Mouse (Mus musculus) spleen, postnatal 14 days (tissue): Measurements from ENCODE around the gene Psmb3.
"Not testable (repeated sequence)": the region's sequence is repeated elsewhere in the genome, so short reads cannot be mapped to it uniquely, and the experiment has no call there.

Source experiments
- DNase-seq, 2 experiments: peaks; one replicate each; pipeline ENCODE4 v3.0.0; 2021 to 2022; ENCODE audit warnings: low spot score in 2 of 2

Gene Psmb3

DNA sequence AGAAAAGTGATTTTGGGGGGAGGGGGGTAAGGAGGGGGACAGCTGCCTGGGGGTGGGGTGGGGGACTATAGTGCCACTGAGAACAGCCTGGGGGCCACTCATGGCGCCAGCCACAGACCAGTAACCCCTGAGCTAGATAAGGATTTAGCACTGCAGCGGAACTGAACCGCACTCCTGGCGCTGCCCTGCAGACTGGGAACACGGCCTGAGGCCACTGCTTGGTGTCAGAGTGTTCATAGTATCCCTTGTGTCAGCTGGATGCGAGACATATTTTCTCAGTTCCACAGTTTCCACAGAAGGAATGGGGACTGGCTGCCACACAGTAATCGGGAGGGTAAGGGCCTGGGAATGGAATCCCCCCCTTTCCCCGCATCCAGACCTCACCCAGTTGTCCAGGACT, 12.8 kb downstream of the Psmb3 start:
- DNase-seq: no peak

DNA sequence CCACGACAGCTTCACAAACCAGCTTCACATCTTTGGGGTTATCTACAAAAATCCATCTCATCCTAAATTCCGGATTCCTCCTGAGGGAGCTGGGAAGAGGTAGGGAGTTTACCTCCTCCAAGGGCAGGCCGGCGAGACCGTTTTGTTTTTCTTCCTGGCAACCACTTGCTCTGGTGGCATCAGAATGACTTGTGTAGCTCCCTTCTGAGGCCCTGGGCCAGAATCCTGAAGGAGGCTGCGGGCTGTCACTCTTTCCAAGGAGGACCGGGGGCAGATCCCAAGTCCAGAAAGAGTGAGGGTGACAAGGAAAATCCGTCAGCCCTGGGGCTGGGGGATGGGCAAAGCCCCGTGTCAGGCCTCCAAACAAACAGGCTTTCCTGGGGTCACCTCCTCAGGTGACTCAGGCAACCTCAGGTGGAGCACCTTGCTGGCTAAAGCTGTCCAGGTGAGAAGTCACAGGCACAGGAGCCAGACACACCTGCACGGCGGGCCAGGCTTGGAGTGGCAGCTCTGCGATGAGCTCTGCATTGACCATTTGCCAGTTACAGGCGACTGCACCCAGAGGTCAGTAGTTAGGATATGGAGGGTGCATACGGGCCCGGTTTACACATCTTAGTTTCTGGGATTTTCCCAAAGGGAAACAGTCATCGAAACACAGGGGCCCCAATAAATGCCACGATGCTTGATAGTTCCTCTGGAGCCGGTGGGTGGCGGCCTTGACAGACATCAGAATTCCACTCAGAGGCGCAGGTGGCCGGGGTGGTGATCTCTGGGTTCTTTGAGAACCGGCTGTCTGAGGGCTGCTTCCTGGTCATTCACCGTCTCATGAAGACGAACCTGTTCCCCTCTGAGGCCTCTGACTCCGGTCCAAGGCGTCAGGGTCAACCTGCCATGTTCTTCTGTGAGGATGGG, 14.4 kb downstream of the Psmb3 start:
- no peak for DNase-seq

DNA sequence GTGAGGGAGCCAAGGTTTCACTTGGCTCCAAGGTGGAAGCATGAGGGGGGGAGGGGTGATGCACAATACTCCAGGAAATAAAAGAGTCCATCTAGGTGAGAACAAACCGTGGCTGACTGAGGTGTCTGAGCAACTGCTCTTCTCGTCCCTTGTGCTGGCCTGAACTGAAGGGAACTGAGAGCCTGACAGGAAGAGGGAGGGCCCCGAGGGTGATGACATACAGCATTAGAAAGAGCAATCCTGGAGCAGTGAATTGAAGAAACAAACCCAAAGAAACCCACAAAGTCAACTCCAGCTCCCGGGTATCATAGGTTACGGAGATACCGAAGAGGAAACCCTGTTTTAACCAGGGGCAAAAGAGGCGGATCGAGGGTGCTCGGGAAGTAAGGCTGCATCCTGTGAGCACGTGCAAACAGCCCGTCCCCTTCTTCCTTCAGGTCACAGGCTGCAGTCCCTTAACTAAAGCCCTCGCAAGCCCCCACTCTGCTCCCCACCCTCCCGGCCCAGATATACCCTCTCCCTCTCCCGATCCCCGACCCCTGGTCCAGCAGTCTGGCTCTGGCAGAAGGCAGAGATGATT, 15.2 kb downstream of the Psmb3 start:
- DNase-seq: no peak

DNA sequence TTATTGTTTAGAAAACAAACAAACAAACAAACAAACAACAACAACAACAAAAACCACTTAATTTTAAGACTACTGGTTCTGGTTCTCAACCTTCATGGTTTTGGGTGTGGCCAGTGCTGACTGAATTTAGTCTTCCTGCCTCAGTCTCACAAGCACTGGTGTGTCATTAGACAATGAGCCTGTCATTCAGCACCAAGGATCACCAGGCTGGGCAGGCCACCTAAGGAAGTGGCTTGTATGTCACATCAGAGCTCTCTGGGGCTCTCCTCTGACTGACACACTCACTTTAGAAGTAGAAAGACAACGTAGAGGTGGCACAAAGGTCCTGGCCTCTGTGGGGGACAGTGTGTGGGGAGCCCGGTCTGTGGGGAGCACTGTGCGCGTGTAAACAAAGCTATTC, 15.8 kb downstream of the Psmb3 start:
- no peak for DNase-seq

DNA sequence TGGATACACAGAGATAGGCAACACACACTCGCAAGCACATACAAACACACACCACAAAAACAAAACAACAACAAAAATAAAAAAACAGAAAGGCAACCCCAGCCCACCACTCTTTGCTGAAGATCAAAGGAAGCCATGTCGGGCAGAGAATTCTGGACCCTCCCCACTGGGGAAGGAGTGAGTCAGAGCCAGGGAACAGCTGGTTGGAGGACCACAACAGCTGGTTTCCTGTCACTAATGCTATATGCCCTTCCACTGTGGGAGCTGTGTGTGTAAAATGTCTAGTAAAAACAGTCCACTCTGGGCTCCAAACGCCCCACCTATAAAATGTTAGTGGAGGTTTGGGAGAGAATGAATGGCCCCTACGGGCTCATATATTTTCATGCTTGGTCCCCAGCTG, 18.1 kb downstream of the Psmb3 start:
- DNase-seq: no peak

DNA sequence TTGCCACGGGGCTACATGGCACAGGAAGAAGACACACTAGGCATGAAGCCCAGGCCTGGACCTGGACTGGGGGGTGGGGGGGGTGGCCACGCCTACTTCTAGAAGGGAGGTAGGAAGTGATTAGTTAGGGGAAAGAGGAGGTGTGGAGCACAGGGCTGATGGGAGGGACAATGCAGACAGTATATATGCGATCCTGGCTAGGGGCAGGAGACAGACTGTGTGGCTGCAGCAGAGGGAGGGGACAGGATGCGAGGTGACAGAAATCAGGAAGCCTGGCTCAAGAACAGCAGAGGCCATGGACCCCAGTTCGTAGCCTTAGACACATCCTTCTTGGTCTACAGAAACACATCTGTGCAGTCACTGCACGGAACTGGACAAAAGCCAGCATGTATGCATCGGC, 20.5 kb downstream of the Psmb3 start:
- no peak for DNase-seq

DNA sequence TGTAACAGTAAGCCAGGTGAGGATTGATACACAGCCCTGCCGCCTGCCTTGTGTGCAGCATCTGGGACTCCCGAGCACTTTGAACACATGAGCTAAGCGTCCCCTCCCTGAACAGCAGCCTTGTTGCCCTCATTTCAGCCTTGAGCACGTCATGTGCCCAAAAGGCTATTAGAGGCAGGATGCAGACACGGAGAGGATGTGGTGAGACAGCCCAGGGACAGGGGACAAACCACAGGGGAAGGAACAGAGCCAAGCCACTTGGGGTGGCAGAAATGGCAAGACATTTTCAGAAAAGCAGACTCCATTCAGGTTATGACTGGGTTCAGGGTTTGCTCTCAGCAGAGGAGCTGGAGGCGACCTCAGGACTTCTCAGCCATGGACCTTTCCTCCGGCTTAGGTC, 25.1 kb downstream of the Psmb3 start:
- no peak for DNase-seq

DNA sequence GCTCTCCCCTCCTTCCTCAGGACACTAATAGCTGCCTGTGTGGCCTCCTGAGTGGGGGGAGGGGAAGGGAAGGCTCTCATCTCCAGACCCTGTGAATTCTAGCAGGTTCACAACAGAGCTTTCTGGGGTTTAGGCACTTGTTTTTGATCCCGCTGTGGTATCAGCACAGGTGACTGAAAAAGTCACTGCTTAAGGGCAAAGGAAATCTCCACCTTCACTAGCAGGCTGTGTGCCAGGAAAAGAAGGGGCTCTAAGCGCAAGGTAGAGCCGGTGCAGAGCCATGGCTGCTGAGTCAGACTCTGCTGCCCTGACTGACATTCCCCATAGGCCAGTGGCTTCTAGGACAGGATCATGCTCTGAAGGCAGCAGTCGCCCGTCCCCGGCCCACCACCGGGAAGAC, 25.5 kb downstream of the Psmb3 start:
- DNase-seq: no peak

DNA sequence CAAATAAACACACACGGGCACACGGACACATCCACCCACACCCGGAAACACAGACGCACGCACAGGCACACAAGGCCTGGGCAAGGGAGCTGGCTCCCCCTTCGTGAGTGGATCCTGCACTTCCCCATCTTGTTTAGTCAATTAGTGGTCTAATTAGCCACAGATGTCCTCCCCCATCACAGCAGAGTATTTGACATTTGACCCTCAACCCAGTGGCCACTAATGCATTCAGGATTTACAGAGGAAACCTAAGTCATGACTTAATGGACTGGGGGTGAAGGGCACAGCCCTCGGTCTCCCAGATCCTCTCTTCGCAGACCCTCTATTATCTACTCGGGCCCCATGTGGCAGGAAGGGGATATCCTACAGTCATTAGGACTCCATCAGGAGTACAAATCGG, 30.5 kb downstream of the Psmb3 start:
- DNase-seq: no peak

DNA sequence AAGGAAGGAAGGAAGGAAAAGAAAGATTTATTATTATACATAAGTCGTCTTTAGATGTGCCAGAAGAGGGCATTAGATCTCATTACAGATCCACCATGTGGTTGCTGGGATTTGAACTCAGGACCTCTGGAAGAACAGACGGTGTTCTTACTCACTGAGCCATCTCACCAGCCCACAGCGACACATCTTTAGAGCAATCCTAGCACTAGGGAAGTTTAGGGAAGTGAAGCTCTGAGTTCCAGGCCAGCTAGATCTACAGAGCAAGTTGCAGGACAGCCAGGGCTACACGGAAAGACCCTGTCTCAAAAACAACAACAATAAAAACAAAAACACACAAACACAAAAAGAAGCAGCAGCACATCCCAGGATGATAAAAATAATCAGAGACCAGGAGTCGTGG, 31.6 kb downstream of the Psmb3 start:
- not testable (repeated sequence) for DNase-seq

DNA sequence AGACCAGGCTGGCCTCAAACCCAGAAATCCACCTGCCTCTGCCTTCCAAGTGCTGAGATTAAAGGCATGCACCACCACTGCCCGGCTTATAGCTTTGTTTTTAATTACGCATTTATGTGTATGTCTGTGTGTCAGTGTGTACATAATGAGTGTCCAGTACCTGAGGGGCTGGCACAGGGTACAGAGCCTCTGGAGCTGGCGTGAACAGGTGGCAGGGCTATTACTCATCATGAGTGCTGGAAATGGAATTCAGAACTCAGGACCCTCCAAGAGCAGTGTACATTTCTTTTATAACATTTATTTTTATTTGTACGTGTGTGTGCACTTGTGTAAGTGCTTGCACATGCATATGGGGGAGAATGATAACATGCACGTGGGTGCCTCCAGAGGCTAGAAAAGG, 33.4 kb downstream of the Psmb3 start:
- DNase-seq: no peak

DNA sequence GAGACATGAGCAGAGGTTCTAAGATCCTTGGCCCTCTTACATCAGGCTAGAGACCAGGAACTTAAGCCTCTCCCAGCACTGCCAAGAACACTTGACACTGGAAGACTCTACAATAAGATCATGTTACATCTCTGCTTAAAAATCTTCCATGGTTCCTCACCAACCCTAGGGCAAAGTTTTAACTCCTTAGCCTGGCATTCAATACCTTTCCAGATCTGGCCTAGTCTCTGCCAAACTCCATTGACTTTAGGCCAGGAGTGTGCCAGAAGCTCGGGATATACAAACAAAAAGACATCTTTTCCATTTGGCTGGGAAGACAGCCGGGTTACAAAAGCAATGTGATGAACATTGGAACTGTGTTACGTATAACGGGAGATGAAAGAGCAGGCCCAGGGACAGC, 34.4 kb downstream of the Psmb3 start:
- no peak for DNase-seq

DNA sequence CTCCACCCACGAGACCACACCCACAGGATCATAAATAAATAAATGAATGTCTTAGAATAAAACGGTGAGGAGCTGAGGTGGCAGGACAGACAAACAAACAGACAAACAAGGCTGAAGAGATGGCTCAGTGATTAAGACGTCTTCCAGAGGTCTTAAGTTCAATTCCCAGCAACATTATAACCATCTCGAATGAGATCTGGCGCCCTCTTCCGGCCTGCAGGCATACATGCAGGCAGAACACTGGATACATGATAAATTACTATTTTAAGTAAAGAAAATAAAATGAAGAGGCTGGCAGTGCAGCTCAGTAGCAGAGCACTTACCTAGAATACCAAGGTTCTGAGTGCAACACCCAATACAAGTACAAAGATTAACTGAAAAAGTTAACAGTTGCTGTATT, 35.5 kb downstream of the Psmb3 start:
- DNase-seq: no peak

DNA sequence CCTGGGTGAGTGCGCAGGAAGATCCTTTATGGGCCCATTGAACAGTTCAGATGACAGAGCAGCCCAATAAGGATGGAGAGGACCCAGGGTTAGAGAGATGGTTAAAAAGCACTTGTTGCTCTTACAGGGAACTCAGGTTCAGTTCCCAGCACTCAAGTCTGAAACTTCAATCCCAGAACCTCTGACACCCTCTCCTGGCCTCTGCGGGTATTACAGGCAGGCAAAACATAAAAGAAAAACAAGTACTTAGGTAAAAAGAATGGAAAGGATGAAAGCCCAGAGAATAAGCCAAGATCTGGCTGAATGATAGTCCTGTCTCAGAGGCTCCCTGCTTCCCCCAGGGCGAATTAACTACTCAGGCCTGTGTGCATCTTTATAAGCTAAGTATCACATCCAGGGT, 36.0 kb downstream of the Psmb3 start:
- no peak for DNase-seq

DNA sequence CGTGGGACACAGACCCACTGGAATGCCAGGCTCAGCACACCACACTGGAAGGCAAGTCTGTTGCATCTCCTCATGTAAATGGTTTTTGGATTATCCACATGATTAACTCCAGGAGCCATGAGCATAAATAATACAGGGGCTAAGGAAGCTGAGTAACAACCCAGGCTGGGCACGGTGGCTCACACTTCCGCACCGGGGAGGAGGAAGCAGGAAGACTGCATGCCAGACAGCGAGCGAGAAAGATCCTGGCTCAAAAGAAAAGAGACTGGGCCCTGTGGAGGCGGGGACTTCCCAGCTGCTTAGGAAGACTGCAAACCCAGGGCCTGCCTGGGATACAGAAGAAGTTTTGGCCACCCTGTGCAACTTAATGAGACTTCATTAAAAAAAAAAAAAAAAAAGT, 37.0 kb downstream of the Psmb3 start:
- DNase-seq: no peak

DNA sequence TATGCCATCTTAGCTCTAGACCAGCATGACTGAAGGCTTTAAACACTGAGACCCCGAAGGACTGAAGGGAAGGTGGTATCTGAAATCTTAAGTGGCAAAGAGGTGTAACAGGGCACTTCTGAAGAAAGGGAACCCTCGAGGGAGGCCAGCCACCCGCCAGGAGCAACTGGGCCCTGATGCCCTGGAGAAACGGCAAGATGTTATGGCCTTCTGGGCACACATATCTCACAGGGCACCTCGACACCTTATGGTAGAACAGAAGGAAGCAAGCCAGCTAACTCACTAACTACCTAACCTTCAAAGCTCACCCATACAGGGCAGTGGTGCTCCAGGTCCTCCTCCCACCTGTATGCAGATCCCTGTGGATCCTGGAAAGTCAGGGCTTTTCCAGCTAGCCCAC, 39.0 kb downstream of the Psmb3 start:
- DNase-seq: no peak

DNA sequence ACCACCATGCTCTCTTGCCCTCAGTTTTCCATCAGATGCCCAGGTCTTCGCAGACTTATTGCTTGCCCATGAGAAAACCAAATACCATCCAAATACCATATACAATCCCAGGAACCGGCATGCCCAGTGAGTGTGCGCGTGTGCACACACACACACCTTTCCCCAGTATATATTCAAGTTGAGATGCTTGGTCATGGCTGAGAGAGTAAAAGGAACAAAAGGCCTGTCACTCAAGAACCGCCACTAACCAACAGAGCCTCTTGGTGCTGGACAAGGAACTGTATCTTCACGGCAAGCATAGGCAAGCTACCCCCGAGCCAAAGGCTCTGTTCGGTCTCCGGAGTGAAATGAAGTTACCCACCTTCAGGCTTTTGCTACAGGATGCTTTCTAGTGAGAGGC, 39.4 kb downstream of the Psmb3 start:
- no peak for DNase-seq

DNA sequence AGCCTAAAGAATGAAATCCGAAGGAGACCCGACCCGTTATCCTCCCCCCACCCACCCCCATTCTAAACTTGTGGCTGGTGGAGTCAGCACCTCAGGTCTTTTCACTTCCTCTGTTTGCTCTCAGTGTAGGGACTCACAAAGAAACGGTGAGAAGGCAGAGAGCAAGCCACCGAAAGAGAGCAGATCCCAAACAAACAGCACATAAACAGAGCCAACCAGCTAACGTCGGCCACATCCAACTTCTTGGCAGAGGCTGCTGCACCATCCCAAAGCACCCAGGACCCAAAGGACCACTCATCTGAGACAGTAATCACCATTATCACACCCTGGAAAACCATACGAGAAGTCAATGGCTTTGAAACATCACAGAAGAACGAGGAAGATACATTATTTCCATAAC, 40.2 kb downstream of the Psmb3 start:
- DNase-seq: no peak

DNA sequence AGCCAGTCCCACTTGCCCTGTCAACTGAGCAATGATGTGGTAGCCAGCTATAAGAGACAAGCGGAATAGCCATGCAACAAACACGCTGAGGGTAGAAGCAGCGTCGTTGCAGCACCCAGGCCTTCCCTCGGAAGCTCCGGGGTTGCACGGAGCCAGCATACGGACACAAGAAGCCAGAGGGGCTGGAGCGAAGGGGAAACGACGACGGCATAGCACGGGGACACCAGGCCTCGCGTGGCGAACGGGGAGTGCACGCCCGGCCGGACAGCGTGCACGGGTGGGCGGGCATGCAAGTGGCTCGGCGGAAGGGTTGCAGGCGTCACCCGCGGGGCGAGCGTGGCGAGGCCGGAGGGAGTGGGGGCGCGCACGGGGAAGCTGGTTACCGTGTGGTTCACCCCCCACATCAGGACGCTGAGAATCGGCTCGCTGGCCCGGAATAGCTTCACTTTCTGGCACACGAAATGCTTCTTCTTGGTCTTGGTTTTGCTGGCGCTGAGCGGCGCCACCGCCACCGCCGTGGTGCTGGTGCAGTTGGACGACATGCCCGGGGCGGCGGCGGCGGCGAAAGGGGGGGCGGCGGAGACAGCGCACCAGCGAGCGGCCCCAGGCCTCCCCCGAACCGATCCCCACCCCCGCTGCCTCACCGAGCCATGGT, 41.0 kb downstream of the Psmb3 start, which contains the start of gene Pip4k2b:
Gene Pip4k2b (minus strand): TSS at position 642 of the 655 bp plus-strand sequence.
- DNase-seq: peak; percentile 27 to 62

DNA sequence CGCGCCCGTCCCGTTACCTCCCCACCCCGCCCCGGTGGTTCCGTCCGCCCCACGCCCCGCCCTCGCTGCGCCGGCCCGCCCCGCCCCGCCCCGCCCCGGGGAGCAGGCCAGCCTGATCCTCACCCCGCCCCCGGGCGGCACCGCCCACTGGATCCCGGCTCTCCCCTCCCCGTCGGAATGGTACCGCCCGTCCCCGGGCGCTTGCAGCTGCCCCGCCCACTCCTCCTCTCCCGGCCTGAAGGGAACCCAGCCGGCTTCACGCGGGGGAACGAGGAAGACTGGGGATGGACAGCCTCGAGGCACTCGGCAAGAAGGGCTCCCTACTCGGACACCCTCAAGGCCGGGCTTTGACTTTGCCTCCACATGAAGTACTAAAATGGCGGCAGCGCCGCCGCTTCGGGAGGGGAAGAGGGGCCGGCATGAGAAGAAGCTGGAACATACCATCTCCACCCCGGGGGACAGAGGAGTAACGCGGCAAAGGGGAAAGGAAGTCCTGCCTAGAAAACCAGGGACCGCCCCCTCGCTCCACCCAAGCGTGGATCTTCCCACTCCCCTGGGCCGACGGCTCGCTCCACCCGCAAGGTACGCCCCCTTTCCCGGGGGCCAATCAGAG, 41.6 kb downstream of the Psmb3 start:
- peak; percentile 98 for DNase-seq

DNA sequence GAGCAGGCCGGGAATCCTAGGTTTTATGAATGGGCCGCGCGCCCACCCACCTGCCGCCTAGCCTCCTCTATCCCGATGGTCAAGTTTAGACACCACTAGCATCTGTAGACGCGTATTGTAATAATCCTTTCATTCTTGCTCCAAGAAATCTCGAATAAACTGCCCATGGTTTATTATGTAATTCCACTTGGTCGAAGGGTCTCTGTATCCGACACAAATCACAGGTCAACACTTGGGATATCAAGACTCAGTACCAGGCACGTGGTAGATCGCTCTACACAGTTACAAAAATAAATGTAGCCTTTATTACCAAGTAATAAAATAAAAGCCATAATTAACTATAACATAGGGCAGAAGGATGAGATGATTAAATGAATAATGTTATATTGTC, 42.1 kb downstream of the Psmb3 start:
- DNase-seq: no peak

DNA sequence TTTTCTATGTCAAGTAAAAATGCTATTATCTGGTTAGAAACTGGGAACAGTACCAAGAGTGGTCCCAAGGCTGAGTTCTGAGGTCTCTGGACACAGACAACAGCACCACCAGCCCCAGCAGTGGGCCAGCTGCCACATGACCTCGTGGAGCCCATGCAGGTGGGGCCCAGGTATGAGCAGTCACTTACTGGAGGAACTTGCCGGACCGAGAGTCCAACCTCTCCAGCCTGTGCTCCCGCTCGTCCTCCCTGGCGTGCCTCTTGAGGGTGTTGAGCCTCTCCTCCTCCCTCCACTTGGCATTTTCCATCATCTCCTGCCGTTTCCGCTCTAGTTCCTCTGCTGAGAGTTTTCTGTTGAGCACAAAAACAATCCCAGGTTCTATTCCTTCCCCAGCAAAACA, 44.6 kb downstream of the Psmb3 start:
- no peak for DNase-seq

DNA sequence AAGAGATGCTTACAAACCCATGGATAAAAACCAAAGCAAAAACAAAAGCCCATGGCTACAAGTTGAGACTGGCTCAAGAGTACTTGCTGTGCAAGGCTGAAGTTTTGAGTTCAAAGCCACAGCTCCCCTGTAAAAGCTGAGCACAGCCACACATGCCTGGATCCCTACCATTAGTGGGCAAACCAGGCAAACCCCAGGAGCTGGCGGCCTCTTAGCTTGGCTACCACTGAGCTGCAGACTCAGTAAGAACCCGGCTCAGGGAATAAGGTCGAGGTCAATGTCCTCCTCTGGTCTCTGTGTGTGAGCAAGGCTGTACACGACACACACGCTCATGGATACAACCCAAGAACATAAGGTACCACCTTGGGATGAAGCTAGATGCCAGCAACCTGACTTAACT, 45.3 kb downstream of the Psmb3 start:
- no peak for DNase-seq
